Mouse (Mus musculus) embryonic facial prominence, embryonic 14.5 days (tissue): ENCODE measurements around the gene Dcst1. TPM values are rescaled to one million over a fixed set of nuclear protein-coding genes. Genes with fewer than 3 reads are reported as not detected.

Experiments used
- ATAC-seq: fragments of 200-750 bp; cut with Nextera tagmentation; 2 replicates; pipeline ENCODE4 v1.8.0; 2017; ENCODE audit warnings: low read depth, moderate number of reproducible peaks, moderate TSS enrichment
- DNase-seq: peaks from one replicate; pipeline ENCODE4 v3.0.0-alpha.2; 2015; ENCODE audit warnings: low spot score
- H3K27ac ChIP-seq: fragments of 300-500 bp; sonication (generic); replicated peaks from 2 replicates; pipeline ENCODE4 v1.5.1; 2014; ENCODE audit warnings: low read depth, mild to moderate bottlenecking, low read length, moderate library complexity
- H3K27me3 ChIP-seq: fragments of 300-500 bp; sonication (generic); replicated peaks from 2 replicates; pipeline ENCODE4 v1.6.1; 2014; ENCODE audit warnings: low read length; ENCODE audit not compliant: control insufficient read depth, insufficient read depth
- H3K36me3 ChIP-seq: fragments of 300-500 bp; sonication (generic); 2 replicates; pipeline ENCODE4 v1.6.1; 2014; ENCODE audit warnings: low read length, mixed read lengths; ENCODE audit not compliant: control insufficient read depth, insufficient read depth
- H3K4me1 ChIP-seq: fragments of 300-500 bp; sonication (generic); 2 replicates; pipeline ENCODE4 v1.6.1; 2014; ENCODE audit warnings: antibody characterized with exemption, low read length; ENCODE audit not compliant: control insufficient read depth, insufficient read depth
- H3K4me2 ChIP-seq: fragments of 300-500 bp; sonication (generic); 2 replicates; pipeline ENCODE4 v1.6.1; 2014; ENCODE audit warnings: low read depth, mild to moderate bottlenecking, low read length, moderate library complexity, mixed read lengths
- H3K4me3 ChIP-seq: fragments of 300-500 bp; sonication (generic); 2 replicates; pipeline ENCODE4 v1.5.1; 2014; ENCODE audit warnings: low read depth, mild to moderate bottlenecking, low read length
- H3K9ac ChIP-seq: fragments of 300-500 bp; sonication (generic); 2 replicates; pipeline ENCODE4 v1.6.1; 2014; ENCODE audit warnings: low read depth, mild to moderate bottlenecking, low read length, moderate library complexity, mixed read lengths
- H3K9me3 ChIP-seq: fragments of 300-500 bp; sonication (generic); 2 replicates; pipeline ENCODE4 v1.6.1; 2016; ENCODE audit warnings: low read length; ENCODE audit not compliant: control insufficient read depth
- WGBS: fragments of 180-500 bp; shearing (Covaris S2); extraction: QIAGEN DNeasy Blood & Tissue Kit; methylation state at CpG from one replicate; pipeline ENCODE4 v1.1.7; 2014; 5-methylcytosine and 5-hydroxymethylcytosine counted together
- polyA plus RNA-seq: library from polyadenylated mRNA; unstranded; fragments of >200 nt; fragmentation: Nextera tagmentation; extraction: Ambion mirVana; gene quantifications from 2 replicates; pipeline ENCODE4 v1.2.1, GENCODE M21; 2014

Dcst1 gene
- polyA plus RNA-seq, 1 experiment from 2014 or later: 0.26 TPM

DNA sequence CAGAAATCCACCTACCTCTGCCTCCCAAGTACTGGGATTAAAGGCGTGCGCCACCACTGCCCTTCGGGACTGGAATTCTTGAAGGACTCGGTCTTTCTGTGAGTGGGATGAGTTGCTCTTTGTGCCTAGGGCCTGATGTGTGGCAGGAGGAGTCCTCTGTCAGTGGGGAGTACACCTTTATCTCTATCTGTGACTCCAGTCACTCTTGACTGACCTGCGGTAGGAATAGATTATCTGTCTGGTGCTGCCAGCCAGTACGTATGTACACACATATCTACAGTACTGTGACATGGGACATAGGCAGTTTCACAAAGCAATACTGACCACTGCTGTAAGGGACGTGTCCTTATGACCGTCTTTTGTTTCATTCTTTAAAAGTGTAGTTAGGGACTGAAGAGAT is 39.2 kb downstream of the Dcst1 start:
- Histone ChIP-seq H3K9ac (no peak overlapping the region), H3K4me2 (no peak overlapping the region), H3K36me3 (no peaks in the 10 kb centered on the region), H3K9me3 (no peaks in the 10 kb centered on the region), H3K27ac (no peak overlapping the region), H3K4me3 (no peak overlapping the region), H3K27me3 (peaks cover 9% of the 10 kb centered on the region; the same call in 1 of the 2 replicates), H3K4me1 (peaks cover 16% of the 10 kb centered on the region)
- 93% methylated on average over 8 of the region's 8 CpGs for WGBS
- ATAC-seq: no peak
- no peak for DNase-seq

DNA sequence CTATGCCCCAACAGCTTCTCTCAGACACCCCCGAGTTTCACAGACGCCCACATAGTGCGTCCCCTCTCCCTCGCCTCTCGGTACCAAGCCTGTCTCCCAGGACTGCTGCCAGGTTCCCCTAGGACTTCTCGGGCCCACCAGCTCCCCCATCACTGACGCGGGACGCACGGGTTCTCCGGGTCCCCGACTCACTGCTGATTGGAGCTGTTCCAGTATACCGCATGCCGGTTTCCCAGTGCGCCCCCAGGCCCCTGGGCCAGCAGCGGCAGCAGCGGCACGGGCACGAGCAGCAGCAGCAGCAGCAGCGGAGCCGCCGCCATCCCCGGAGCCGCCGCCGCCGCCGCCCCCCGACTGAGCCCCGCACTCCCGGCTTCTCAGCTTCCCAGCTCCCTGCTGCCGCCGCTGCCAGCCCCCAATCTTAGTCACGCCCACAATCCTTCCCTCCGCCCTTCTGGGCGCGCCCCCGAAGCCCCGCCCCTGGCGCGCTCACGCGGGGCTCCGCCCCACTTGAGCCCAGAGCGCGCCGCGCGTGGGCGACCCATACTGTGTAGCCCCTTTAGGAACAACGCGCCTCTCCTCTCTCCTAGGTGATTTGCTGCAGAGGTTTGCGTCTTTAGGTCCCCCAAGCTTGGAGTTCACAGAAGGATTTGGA is 42.4 kb downstream of the Dcst1 start, which contains the start of gene Efna3:
Efna3 (minus strand) TSS at position 452 of the 652 bp plus-strand sequence.
- DNase-seq (peak; percentile 92), ATAC-seq (peak; percentile 32)
- Histone ChIP-seq H3K9me3 (no peaks in the 10 kb centered on the region), H3K27me3 (peaks cover 31% of the 10 kb centered on the region), H3K9ac (peak within 1 kb of the TSS; percentile 73), H3K4me3 (peak within 1 kb of the TSS; percentile 70), H3K4me1 (peaks cover 32% of the 10 kb centered on the region), H3K27ac (no peak within 1 kb of the TSS; the same call in 1 of the 2 replicates), H3K4me2 (peak within 1 kb of the TSS; percentile 97), H3K36me3 (no peaks in the 10 kb centered on the region)
- WGBS: 0% methylated on average over 39 of the region's 53 CpGs

DNA sequence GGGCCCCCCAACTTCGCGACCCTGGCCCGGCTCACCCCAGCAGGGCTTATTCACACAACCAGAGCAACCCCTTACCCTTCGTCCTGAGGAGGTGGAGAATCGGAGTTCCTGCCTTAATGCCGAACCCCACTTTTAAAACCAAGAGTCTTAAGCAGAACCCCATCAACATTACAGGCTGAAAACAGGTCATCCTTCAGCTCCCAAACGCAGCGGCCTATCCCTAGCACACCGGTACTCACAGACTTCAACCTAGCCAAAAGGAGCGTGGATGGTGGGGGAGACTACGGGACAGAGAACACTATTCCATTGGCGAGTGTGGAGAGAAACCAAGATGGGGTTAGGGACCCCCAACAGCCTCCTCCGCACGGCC is 42.9 kb downstream of the Dcst1 start:
- H3K4me3 ChIP-seq: peak overlapping the region; percentile 70
- 2% methylated on average over 9 of the region's 14 CpGs for WGBS
- no peaks in the 10 kb centered on the region for H3K9me3 ChIP-seq
- H3K9ac ChIP-seq: peak overlapping the region; percentile 73
- peak overlapping the region; percentile 97 for H3K4me2 ChIP-seq
- no peak overlapping the region; the same call in 1 of the 2 replicates for H3K27ac ChIP-seq
- ATAC-seq (no peak), DNase-seq (no peak)
- peaks cover 31% of the 10 kb centered on the region for H3K27me3 ChIP-seq
- H3K36me3 ChIP-seq: no peaks in the 10 kb centered on the region
- H3K4me1 ChIP-seq: peaks cover 35% of the 10 kb centered on the region

- H3K4me1 ChIP-seq: peaks cover 39% of the 10 kb centered on the region
- ATAC-seq (no peak), DNase-seq (peak; percentile 30)
- H3K4me3 ChIP-seq: peak overlapping the region; percentile 70
- under 1% methylated on average over 49 of the region's 66 CpGs for WGBS
- H3K4me2 ChIP-seq: peak overlapping the region; percentile 97
- H3K36me3 ChIP-seq: no peaks in the 10 kb centered on the region
- no peak overlapping the region; the same call in none of the 2 replicates for H3K27ac ChIP-seq
- H3K27me3 ChIP-seq: peaks cover 31% of the 10 kb centered on the region
- H3K9ac ChIP-seq: peak overlapping the region; percentile 73
- H3K9me3 ChIP-seq: no peaks in the 10 kb centered on the region
These were observed 43.6 kb downstream of the Dcst1 start for GRCm38 (mm10) chr3:89321183-89322130.

DNA sequence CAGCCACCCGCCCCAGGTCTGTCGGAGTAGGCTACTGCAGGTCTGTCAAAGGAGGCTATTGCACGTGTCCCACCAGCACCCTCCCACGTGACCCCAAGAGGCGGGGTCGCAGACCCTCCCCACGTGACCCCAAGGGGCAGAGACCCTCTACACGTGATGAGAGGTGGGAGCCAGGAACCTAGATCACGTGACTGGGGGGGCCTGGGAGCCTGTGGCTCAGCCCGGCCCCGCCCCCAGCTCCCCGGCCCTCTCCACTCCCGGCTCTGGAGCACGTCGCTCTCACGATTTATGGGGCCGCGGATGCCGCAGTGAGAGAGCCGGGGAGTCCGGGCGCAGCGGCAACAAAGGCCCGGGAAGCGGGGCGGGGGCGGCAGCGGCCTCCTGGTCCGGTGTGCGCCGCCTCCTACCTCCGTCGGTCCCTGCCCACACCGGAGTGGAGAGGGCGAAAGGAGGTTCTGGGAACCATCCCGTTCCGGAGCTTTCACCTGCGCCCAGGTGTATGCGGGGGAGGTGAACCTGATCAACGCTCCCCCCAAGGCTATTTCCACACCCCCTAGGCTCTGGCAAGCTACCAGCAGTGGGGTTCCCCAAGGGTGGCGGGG is 44.4 kb downstream of the Dcst1 start:
- Histone ChIP-seq H3K4me1 (peaks cover 45% of the 10 kb centered on the region), H3K27ac (no peak overlapping the region; the same call in 1 of the 2 replicates), H3K9ac (peak overlapping the region; percentile 73), H3K4me2 (peak overlapping the region; percentile 97), H3K27me3 (peaks cover 31% of the 10 kb centered on the region), H3K9me3 (no peaks in the 10 kb centered on the region), H3K4me3 (peak overlapping the region; percentile 70), H3K36me3 (no peaks in the 10 kb centered on the region)
- WGBS: 2% methylated on average over 12 of the region's 41 CpGs
- DNase-seq (peak; percentile 65), ATAC-seq (no peak)

- DNase-seq: peak; percentile 34
- peaks cover 54% of the 10 kb centered on the region for H3K4me1 ChIP-seq
These were observed 45.3 kb downstream of the Dcst1 start for GRCm38 (mm10) chr3:89319591-89320350.

GRCm38 (mm10) chr3:89318971-89319590 is 46.0 kb downstream of the Dcst1 start:
- DNase-seq (peak; percentile 60), ATAC-seq (peak; percentile 19; the same call in 1 of the 2 replicates)
- peaks cover 57% of the 10 kb centered on the region for H3K4me1 ChIP-seq
- no peaks in the 10 kb centered on the region for H3K36me3 ChIP-seq
- no peak overlapping the region for H3K27ac ChIP-seq
- H3K4me2 ChIP-seq: peak overlapping the region; percentile 97
- peak overlapping the region; percentile 70 for H3K4me3 ChIP-seq
- no peaks in the 10 kb centered on the region for H3K9me3 ChIP-seq
- peak overlapping the region; percentile 59; the same call in 1 of the 2 replicates for H3K9ac ChIP-seq
- WGBS: 7% methylated on average over 20 of the region's 21 CpGs
- H3K27me3 ChIP-seq: peaks cover 31% of the 10 kb centered on the region

More at GRCm38 (mm10) chr3:89319591-89320350, 45.3 kb downstream of the Dcst1 start:
- Histone ChIP-seq H3K4me3 (peak overlapping the region; percentile 70), H3K9ac (peak overlapping the region; percentile 59), H3K4me2 (peak overlapping the region; percentile 97), H3K27me3 (peaks cover 31% of the 10 kb centered on the region), H3K9me3 (no peaks in the 10 kb centered on the region), H3K36me3 (no peaks in the 10 kb centered on the region), H3K27ac (peak overlapping the region; percentile 55)
- 4% methylated on average over 32 of the region's 58 CpGs for WGBS
- ATAC-seq: no peak
